Mouse (Mus musculus) spleen, adult 2 months (tissue): ENCODE results near the gene Abca7.

Experiments used
- CTCF ChIP-seq: fragments of 200-500 bp; IDR thresholded peaks from 2 replicates; pipeline ENCODE4 v1.5.1; 2011; ENCODE audit warnings: mild to moderate bottlenecking, inconsistent platforms; ENCODE audit not compliant: insufficient read depth, insufficient read length, insufficient replicate concordance; ENCODE audit errors: extremely low read depth
- POLR2A ChIP-seq: fragments of 200-500 bp; IDR thresholded peaks from 2 replicates; pipeline ENCODE4 v1.6.1; 2011; ENCODE audit warnings: low read depth, low read length, inconsistent platforms

DNA sequence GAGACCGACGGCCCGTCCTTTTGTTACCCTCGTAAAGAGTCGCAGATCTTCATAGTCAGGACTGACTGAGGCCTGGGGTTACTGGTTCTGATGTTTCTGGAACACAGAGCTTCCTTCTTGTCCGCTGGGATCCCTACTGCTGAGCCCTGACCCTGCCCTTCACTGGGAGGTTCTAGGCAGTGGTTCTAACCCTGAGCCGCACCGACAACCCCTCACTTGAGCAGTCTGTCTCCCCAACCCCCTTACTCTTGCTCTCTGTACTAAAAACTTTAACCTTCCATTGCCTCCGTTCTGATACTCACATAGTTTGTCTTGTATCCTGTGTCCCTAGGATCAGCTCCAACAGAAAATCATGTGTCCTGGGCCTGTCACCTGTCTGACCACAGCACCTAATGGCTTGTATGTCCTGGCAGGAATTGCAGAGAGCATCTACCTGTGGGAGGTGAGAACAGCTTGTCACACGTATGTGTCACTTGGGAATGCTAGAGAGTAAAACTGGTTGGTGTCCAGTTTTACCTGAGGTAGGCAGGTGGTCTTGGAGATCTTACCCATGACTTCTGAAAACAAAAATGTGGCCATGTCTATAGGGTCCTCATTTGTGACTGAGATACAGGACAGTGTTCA, 35.5 kb upstream of the Abca7 start:
- no peak for TF ChIP-seq CTCF
- no peak for TF ChIP-seq POLR2A
